Mouse (Mus musculus) neural tube, embryonic 14.5 days (tissue): Measurements from ENCODE around the gene Pth1r. TPM values are rescaled to one million over a fixed set of nuclear protein-coding genes. Genes with fewer than 3 reads are reported as not detected.
A peak's percentile ranks its signal among the peaks of the same experiment; 100 is the strongest.

Experiments used
- ATAC-seq: fragments of 200-750 bp; cut with Nextera tagmentation; 2 replicates; pipeline ENCODE4 v1.8.0; 2017; ENCODE audit warnings: low read depth, mild to moderate bottlenecking, moderate TSS enrichment, moderate library complexity
- H3K27ac ChIP-seq: fragments of 300-500 bp; sonication (generic); 2 replicates; pipeline ENCODE4 v1.5.1; 2014; ENCODE audit warnings: low read depth, mild to moderate bottlenecking, control low read depth, low read length, moderate library complexity, mixed read lengths
- H3K27me3 ChIP-seq: fragments of 300-500 bp; sonication (generic); 2 replicates; pipeline ENCODE4 v1.6.1; 2014; ENCODE audit warnings: low read length; ENCODE audit not compliant: control insufficient read depth, insufficient read depth
- H3K36me3 ChIP-seq: fragments of 300-500 bp; sonication (generic); 2 replicates; pipeline ENCODE4 v1.6.1; 2014; ENCODE audit warnings: low read length, mixed read lengths; ENCODE audit not compliant: control insufficient read depth, insufficient read depth
- H3K4me1 ChIP-seq: fragments of 300-500 bp; sonication (generic); 2 replicates; pipeline ENCODE4 v1.6.1; 2014; ENCODE audit warnings: low read length; ENCODE audit not compliant: control insufficient read depth, insufficient read depth
- H3K4me2 ChIP-seq: fragments of 300-500 bp; sonication (generic); 2 replicates; pipeline ENCODE4 v1.6.1; 2014; ENCODE audit warnings: mild to moderate bottlenecking, low read depth, low read length, control low read depth
- H3K4me3 ChIP-seq: fragments of 300-500 bp; sonication (generic); 2 replicates; pipeline ENCODE4 v1.5.1; 2014; ENCODE audit warnings: low read depth, low read length, control low read depth, mixed read lengths
- H3K9ac ChIP-seq: fragments of 300-500 bp; sonication (generic); replicated peaks from 2 replicates; pipeline ENCODE4 v1.6.1; 2014; ENCODE audit warnings: low read depth, mild to moderate bottlenecking, control low read depth, low read length, mixed read lengths
- H3K9me3 ChIP-seq: fragments of 300-500 bp; sonication (generic); 2 replicates; pipeline ENCODE4 v1.6.1; 2016; ENCODE audit warnings: low read length; ENCODE audit not compliant: control insufficient read depth
- WGBS: fragments of 180-500 bp; shearing (Covaris S2); extraction: QIAGEN DNeasy Blood & Tissue Kit; methylation state at CpG from one replicate; pipeline ENCODE4 v1.1.7; 2014; 5-methylcytosine and 5-hydroxymethylcytosine counted together
- polyA plus RNA-seq: library from polyadenylated mRNA; unstranded; fragments of >200 nt; fragmentation: Nextera tagmentation; extraction: Ambion mirVana; gene quantifications from 2 replicates; pipeline ENCODE4 v1.2.1, GENCODE M21; 2014

Pth1r gene
- polyA plus RNA-seq, 1 experiment from 2014 or later = 5.2 TPM

DNA sequence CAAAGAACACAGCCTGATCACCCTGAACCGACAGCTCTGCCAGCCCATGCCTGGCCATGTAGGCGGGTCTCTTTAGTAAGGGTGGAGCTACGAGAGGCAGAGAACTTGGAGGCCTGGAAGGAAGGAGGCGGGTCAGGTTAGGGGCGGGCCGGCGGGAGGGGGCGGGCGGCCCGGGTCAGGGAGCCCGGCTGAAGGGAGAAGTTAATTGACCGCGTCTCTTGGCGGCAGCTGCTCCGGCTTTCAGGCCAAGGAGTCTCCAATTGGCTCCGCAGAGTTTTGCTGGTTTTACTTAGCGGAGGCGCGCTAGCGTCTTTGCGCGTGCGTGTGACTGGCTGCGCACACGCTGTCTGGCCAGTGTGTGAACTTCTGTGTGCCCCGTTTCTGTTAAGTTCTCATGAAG, 14.3 kb downstream of the Pth1r start:
- WGBS = under 1% methylated on average over 26 of the region's 26 CpGs
- no peak overlapping the region for H3K27ac ChIP-seq

DNA sequence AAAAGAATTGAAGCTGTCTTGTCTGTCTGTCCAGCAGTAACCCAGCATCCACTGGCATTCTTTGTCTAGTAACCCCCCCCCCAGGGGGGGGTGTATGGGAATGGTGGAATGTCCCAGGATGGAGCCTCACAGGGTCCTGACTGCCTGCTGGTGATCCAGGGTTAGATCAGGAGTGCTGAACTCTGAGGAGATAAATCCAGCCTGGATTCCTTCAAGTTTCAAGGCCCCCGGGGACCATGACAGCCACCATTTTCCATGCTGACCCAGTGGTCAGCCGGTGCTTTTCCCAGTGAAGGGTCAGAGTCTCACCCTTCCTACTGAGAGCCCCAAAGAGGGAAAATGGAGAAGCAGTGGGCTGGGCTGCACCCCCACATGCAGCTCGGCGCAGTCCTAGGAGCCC, 15.1 kb downstream of the Pth1r start:
- H3K4me2 ChIP-seq = no peak overlapping the region
- H3K27me3 ChIP-seq = no peaks in the 10 kb centered on the region
- no peaks in the 10 kb centered on the region for H3K9me3 ChIP-seq
- no peak for ATAC-seq
- no peak overlapping the region for H3K4me3 ChIP-seq
- peaks cover 11% of the 10 kb centered on the region; the same call in 1 of the 2 replicates for H3K4me1 ChIP-seq
- H3K36me3 ChIP-seq = no peaks in the 10 kb centered on the region
- 55% methylated on average over 4 of the region's 4 CpGs for WGBS
- no peak overlapping the region for H3K9ac ChIP-seq
- H3K27ac ChIP-seq = no peak overlapping the region

More for the DNA sequence above, 14.3 kb downstream of the Pth1r start:
- Histone ChIP-seq H3K4me2 (peak overlapping the region; percentile 57), H3K9me3 (no peaks in the 10 kb centered on the region), H3K9ac (peak overlapping the region; percentile 29; the same call in 1 of the 2 replicates), H3K27me3 (no peaks in the 10 kb centered on the region), H3K36me3 (no peaks in the 10 kb centered on the region), H3K4me3 (peak overlapping the region; percentile 29), H3K4me1 (0 out of 2 replicates have a peak, but pooled peaks cover 5% of the 10 kb centered on the region)
- ATAC-seq = peak; percentile 87

DNA sequence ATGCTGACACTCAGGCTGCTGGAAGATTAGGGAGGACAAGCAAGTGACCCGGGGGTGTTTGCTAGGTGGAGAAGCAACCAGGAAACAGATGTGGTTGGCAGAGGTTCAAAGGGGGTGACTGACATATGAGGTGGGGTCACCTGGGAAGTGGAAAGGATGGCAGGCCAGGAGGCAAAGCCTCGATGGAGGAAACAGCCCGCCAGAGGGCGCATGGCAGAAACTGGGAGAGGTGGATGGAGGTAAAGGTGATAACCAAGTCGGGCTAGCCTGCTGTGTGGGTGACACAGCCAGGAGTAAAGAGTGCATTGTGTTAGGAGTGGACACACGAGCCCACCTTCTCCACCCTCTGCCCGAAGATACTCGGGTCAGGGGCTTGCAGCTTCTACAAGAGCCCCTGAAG, 17.1 kb downstream of the Pth1r start:
- Histone ChIP-seq H3K9me3 (no peaks in the 10 kb centered on the region), H3K27me3 (no peaks in the 10 kb centered on the region), H3K4me1 (peaks cover 17% of the 10 kb centered on the region; the same call in 1 of the 2 replicates), H3K4me3 (no peak overlapping the region), H3K4me2 (no peak overlapping the region), H3K36me3 (no peaks in the 10 kb centered on the region), H3K9ac (no peak overlapping the region), H3K27ac (no peak overlapping the region)
- 26% methylated on average over 8 of the region's 8 CpGs for WGBS
- ATAC-seq = no peak

DNA sequence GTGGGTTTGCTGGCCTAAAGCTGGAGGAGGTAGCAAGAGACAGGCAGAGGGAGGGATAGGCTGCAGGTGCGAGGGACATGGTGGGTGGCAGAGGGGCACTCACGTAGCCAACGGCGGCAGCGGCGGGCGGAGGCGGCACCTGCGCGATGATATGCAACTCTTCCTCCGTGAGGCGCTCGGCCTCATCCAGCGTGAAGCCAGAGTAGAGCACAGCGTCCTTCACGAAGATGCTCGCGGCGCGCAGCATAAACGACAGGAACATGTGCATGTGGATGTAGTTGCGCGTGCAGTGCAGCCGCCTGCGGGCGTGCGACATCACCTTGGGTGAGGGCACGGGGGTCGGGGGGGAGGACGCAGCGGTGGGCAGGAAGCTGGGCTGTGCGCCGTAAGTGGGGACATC, 20.1 kb downstream of the Pth1r start:
- no peaks in the 10 kb centered on the region for H3K9me3 ChIP-seq
- no peaks in the 10 kb centered on the region for H3K36me3 ChIP-seq
- no peaks in the 10 kb centered on the region for H3K27me3 ChIP-seq
- H3K4me1 ChIP-seq = peaks cover 12% of the 10 kb centered on the region; the same call in 1 of the 2 replicates
- no peak overlapping the region for H3K27ac ChIP-seq
- peak overlapping the region; percentile 16; the same call in 1 of the 2 replicates for H3K9ac ChIP-seq
- WGBS = 15% methylated on average over 33 of the region's 33 CpGs
- ATAC-seq = peak; percentile 38; the same call in 1 of the 2 replicates
- H3K4me2 ChIP-seq = peak overlapping the region; percentile 43
- H3K4me3 ChIP-seq = peak overlapping the region; percentile 8; the same call in 1 of the 2 replicates

DNA sequence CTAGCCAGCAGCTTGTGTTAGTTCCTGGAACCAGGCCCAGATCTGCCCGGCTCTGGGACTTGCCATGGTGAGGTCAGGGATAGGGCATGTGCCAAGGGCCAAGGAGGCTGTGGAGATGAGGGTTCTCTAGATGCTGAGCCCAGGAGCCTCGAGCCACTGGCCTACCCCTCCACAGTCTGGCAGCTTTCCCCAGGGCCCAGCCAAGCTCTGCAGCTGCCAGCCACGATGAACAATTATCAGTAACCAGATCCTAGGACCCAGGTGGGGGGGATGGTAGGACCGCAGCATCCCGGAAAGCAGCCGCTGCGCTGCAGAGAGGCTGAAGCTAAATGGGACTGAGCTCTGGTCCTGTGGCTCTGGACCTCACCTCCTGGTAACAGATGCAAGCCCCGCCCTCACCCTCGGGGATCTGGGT, 21.2 kb downstream of the Pth1r start:
- peak; percentile 50; the same call in 1 of the 2 replicates for ATAC-seq
- H3K36me3 ChIP-seq = no peaks in the 10 kb centered on the region
- WGBS = 11% methylated on average over 9 of the region's 9 CpGs
- H3K4me2 ChIP-seq = no peak overlapping the region
- H3K4me3 ChIP-seq = no peak overlapping the region
- H3K27me3 ChIP-seq = no peaks in the 10 kb centered on the region
- H3K4me1 ChIP-seq = peaks cover 12% of the 10 kb centered on the region; the same call in 1 of the 2 replicates
- no peak overlapping the region for H3K9ac ChIP-seq
- H3K9me3 ChIP-seq = no peaks in the 10 kb centered on the region
- H3K27ac ChIP-seq = no peak overlapping the region

DNA sequence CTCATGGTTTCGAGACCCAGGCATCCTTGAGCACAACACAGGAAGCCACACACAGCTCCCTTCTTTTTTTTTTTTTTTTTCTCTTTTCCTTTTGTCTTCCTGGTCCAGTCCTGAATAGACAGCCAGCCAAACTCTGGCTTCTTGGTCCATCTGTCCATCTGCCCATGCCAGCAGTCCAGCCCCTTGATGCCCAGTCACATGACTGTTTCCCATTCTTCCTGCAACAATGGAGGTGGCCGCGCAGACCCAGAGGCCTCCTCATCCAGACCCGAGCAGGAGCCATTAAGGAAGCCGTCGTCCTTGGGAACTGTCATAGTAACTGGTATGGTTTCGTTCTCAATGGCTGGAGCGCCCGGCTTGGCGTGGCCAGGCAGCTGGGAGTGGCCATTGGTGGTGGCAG, 24.9 kb downstream of the Pth1r start:
- no peak for ATAC-seq
- Histone ChIP-seq H3K4me2 (no peak overlapping the region), H3K27me3 (no peaks in the 10 kb centered on the region), H3K4me3 (no peak overlapping the region), H3K36me3 (no peaks in the 10 kb centered on the region), H3K27ac (no peak overlapping the region), H3K9me3 (no peaks in the 10 kb centered on the region), H3K9ac (no peak overlapping the region), H3K4me1 (peaks cover 8% of the 10 kb centered on the region; the same call in 1 of the 2 replicates)
- 67% methylated on average over 10 of the region's 10 CpGs for WGBS

DNA sequence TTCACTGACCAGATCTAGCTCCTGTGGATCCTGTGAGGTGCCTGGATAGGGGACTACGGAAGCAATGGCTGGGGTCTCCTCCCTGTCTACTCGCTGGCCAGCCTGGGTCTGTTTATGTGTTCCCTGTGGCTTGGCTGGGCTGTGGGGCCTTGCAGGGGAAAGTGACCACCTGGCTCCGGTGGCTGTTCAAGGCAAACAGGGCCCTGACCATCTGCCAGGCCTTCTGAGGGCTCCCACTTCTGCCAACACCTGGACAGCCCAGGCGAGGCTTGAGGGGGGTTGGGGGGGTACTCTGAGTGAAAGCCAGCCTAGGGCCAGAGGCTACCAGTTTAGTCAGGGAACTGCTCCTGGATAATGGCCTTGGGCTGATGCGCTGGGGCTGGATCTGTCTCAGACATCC, 27.0 kb downstream of the Pth1r start:
- no peak for ATAC-seq
- Histone ChIP-seq H3K36me3 (no peaks in the 10 kb centered on the region), H3K4me1 (no peaks in the 10 kb centered on the region), H3K9ac (no peak overlapping the region), H3K9me3 (no peaks in the 10 kb centered on the region), H3K27me3 (no peaks in the 10 kb centered on the region), H3K27ac (no peak overlapping the region), H3K4me3 (no peak overlapping the region), H3K4me2 (no peak overlapping the region)
- WGBS = 67% methylated on average over 5 of the region's 5 CpGs

DNA sequence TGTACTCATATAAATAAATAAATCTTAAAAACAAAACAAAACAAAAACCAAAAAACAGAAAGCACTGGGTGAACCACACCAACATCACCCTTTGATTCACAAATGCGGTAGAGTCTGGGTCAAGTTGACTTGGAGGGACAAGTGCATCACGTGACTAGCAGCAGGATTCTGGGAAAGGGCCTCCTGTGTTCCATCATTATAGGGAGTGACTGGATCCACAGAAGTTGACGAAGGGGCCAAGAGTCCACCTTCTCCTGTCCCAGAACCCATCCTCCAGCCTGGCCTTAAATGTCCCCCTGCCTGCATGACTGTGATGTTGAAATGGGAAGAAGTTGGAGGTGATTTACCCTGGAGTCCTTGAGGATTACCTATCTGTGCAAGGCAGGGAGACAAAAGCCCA, 28.1 kb downstream of the Pth1r start:
- H3K4me3 ChIP-seq = no peak overlapping the region
- no peaks in the 10 kb centered on the region for H3K36me3 ChIP-seq
- no peaks in the 10 kb centered on the region for H3K27me3 ChIP-seq
- H3K4me1 ChIP-seq = no peaks in the 10 kb centered on the region
- no peak overlapping the region for H3K27ac ChIP-seq
- no peak overlapping the region for H3K9ac ChIP-seq
- H3K9me3 ChIP-seq = no peaks in the 10 kb centered on the region
- ATAC-seq = no peak
- WGBS = 79% methylated on average over 3 of the region's 3 CpGs
- H3K4me2 ChIP-seq = no peak overlapping the region

DNA sequence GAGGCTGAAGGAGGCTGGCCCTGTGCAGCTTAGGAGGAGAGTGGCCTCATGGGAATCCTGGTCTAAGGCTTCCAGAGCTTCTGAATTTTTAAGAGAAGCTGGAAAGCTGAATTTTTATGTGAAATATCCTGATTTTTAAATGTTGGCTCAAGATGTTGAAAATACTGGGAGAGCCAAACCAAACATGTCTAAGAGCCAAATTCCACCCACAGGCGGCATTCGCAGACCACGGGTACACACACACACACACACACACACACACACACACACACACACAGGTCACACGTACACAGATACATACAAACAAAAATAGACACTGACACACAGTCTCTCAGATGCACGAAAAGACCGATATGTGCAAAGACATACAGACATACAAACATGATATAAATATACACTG, 28.9 kb downstream of the Pth1r start:
- ATAC-seq = no peak
- Histone ChIP-seq H3K36me3 (no peaks in the 10 kb centered on the region), H3K27ac (no peak overlapping the region), H3K9me3 (no peaks in the 10 kb centered on the region), H3K9ac (no peak overlapping the region), H3K4me3 (no peak overlapping the region), H3K4me1 (no peaks in the 10 kb centered on the region), H3K4me2 (no peak overlapping the region), H3K27me3 (no peaks in the 10 kb centered on the region)
- WGBS = 92% methylated on average over 6 of the region's 6 CpGs
